ENCODE assay signal across 15 mouse cellular contexts in genomic region chr14:17811051-17811450, GRCm38 (mm10).
"Had no signal": no experiment of that assay in that cellular context is flagged by ENCODE, and none has a peak within 500 bp of the region (broad histone marks: within the 10 kb centered on the region; RNA-seq: fewer than 3 reads in every experiment).

No protein-coding gene starts in this region.

- H3K9me3 ChIP-seq: limb, embryonic 10.5 days; liver, embryonic 15.5 days; midbrain, embryonic 10.5 days; midbrain, embryonic 15.5 days; neural tube, embryonic 13.5 days; stomach, embryonic 15.5 days had no signal

- H3K9ac ChIP-seq: liver, embryonic 15.5 days; lung, embryonic 14.5 days; midbrain, embryonic 15.5 days; neural tube, embryonic 13.5 days; stomach, embryonic 15.5 days had no signal

- DNase-seq: kidney, postnatal 10 days; kidney, postnatal 4 days; lung, embryonic 14.5 days; lung, postnatal 10 days; lung, postnatal 4 days; retina, postnatal 1 day; thymus, postnatal 36 days had no signal

- H3K36me3 ChIP-seq: limb, embryonic 10.5 days; liver, embryonic 15.5 days; midbrain, embryonic 10.5 days; midbrain, embryonic 15.5 days; neural tube, embryonic 13.5 days; stomach, embryonic 15.5 days had no signal

- H3K27me3 ChIP-seq: liver, embryonic 15.5 days; midbrain, embryonic 15.5 days; neural tube, embryonic 13.5 days; stomach, embryonic 15.5 days had no signal

- H3K4me1 ChIP-seq: limb, embryonic 10.5 days; liver, embryonic 15.5 days; midbrain, embryonic 10.5 days; midbrain, embryonic 15.5 days; neural tube, embryonic 13.5 days; stomach, embryonic 15.5 days had no signal

- H3K27ac ChIP-seq: layer of hippocampus, adult 2 months; limb, embryonic 10.5 days; liver, embryonic 15.5 days; midbrain, embryonic 10.5 days; midbrain, embryonic 15.5 days; neural tube, embryonic 13.5 days; stomach, embryonic 15.5 days had no signal

- H3K4me2 ChIP-seq: liver, embryonic 11.5 days; liver, embryonic 15.5 days; lung, embryonic 14.5 days; midbrain, embryonic 15.5 days; neural tube, embryonic 13.5 days; stomach, embryonic 15.5 days had no signal

- H3K4me3 ChIP-seq: layer of hippocampus, adult 2 months; limb, embryonic 10.5 days; liver, embryonic 15.5 days; midbrain, embryonic 10.5 days; midbrain, embryonic 15.5 days; neural tube, embryonic 13.5 days; stomach, embryonic 15.5 days had no signal

- ATAC-seq: midbrain, embryonic 15.5 days had no signal
